Mouse (Mus musculus) thymus, postnatal 14 days (tissue): Measurements from ENCODE around the gene Cep170b.

Experiments
- DNase-seq: peaks from one replicate; pipeline ENCODE4 v3.0.0; 2021

Gene Cep170b

GRCm38 (mm10) chr12:112702374-112703320 lies 17.6 kb upstream of the Cep170b start:
- DNase-seq = no peak

DNA sequence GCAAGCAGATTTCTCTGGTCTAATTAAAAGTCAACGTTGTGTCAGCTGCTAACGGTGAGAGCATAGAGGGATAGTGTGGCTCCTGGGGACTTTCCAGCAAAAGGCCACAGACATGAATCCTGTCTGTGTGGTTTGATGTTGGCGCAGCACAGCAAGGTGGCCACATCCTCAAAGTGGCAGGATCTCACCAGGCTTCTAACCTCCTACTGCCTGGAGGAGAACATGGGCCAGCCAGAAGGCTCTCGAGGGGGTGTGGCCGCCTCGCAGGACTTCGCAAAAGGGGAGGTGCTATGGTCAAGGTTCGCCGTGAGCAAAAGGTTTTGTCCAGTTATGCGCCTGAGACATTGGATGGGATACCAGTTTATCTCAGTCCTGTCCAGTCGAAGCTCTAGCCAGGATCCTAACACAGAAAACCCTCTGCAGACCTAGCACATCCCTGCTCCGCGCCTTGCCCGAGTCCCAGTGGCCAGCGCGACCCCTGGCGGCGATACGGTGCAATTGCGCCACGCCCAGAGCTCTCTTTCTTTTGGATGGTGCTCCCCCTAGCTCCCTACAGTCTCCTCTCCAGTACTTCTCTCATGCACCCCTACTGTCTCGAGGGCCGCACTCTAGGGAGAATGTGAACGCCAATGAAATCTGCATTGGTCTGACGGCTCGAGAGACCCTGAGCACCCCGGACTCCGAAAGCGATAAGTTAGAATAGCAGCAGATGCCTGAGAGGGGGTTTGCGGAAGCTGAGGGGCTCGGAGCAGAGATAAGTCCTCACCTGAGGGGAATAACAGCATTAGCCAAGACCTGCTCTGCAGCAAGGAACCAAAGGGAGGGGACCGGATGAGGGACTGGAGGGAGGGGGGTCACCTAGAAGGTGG lies 13.3 kb upstream of the Cep170b start:
- DNase-seq = peak; percentile 90

GRCm38 (mm10) chr12:112707573-112707869 lies 12.7 kb upstream of the Cep170b start:
- DNase-seq = no peak

DNA sequence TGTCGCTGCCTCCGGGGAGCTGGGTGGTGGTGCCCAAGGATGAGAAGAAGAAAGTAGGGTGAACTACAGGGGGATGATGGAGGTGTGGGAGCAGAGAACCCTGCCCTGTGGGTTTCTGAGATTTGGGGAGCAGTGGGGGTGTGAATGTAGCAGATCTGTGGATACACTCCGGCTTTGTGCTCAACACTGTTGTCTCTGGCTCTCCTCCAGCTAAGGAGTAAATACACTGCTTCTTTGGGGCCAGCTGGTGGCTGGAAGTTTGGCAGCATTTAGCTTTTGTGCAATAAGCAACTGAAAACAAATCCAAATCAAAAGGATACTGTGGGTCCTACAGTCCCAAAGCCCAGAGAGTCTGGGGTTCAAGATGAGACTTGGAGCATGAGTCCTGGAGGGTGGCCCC lies 6.3 kb upstream of the Cep170b start:
- DNase-seq = no peak

GRCm38 (mm10) chr12:112717140-112717539 lies 3.1 kb upstream of the Cep170b start:
- peak; percentile 74 for DNase-seq

GRCm38 (mm10) chr12:112718995-112719394 lies 1.3 kb upstream of the Cep170b start:
- DNase-seq = no peak

DNA sequence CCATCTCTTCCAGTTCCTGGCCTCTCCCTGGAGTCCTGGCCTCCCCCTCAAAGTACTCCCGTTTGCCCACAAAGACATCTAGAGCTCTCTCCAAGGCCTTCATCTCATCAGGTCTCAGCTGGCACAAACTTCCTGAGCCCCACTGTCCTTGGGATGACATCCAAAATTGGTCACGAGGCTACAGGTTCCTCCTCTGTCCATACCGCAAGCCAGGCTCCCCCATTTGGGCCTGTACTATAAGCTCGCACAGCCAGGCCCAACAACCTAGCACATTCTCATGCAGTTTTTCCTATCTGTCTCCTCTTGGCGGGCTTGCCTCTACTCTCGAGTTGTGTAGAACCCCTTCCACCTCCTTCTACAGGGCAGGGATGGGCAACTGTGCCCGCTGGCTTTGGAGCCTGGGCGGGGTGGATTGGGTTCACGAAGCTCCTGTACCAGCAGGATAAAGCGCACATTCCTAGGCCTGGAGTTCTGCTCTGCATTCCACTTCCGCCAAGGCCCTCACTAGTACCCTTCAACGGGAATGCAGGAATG lies 702 bp downstream of the Cep170b start:
- DNase-seq = no peak

DNA sequence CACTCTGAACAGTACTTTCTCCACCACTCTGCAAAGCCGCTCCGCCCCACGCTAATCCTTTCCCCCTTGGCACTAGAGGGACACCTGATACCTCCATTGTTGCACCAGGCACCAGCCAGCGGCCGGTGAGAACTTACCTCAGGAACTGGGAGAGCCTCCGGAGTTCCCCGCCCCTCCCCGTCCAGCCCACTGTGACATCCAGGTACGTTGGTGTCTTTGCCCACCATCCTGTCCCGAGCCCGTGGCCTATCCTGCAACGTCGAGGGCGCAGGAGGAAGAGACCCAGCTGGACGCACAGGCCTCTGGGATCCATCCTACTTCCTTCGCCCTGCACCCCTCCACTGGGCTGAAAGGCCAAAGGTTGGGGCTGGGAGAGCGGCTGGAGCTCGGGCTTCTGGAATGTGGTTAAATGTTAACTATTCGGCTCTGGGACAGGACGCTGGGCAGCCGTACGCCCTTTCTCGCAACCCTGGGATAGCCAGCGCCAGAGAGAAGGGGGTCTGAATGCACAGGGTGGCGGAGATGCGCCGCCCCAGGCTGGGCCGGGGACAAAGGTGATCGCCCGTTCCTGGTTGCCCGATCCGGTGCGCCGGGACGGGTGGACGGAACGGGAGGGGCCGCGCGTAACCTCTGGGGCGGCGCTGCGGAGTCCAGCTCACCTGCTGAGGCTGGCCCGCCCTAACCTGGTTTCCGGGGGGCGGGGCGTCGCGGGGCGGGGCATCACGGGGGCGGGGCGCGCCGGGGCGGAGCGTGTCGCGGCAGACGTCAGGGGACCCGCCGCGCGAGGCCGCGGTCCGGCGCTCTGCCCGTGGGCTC lies 1.4 kb downstream of the Cep170b start:
- DNase-seq = peak; percentile 66

GRCm38 (mm10) chr12:112722240-112723027 lies 2.2 kb downstream of the Cep170b start:
- peak; percentile 33 for DNase-seq

DNA sequence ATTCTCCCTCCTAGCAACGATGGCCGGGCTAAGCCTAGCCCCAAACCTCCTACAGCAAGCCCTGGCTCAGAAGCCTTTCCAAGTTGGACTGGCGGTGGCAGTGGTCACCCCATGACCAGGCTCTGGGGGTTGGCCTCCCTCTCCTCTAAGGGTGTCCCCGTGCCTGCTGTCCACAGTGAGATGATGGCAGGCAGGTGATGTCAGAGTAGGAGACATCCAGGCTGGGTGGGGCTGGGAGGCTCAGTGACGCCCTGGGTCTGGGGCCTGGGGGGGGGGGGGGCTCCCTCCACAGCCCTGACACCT lies 2.7 kb downstream of the Cep170b start:
- DNase-seq = no peak

GRCm38 (mm10) chr12:112723445-112723844 lies 3.2 kb downstream of the Cep170b start:
- DNase-seq = no peak

DNA sequence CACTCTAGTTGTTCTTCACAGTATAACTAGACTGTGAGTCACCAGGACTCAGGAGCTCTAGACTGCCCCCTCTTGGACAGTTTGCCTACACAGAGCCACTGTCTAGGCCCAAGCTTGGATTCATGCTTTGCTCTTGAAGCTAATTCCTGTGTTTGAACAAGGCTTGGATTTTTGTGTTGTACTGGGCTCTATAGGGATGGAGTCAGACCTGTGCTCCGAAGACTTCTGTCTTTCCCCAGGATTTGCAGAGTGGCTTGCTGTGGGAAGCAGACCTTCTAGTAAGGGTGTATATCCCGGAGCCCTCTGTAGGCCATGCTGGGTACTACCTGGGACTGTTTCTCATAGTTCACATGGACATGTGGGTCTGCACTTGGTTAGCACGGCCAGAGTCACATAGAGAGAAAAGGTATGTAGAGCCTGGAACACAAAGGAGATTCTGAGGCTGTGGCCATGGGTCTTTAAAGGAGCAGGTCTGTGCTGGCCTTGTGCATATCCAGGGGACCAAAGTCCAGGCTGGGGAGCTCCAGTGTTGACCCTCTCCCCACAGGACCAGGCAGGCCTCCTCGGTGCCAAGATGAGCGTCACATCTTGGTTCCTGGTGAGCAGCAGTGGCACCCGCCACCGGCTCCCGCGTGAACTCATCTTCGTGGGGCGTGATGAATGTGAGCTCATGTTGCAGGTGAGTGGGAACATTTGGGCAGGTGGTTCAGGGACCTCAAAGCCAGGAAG lies 4.0 kb downstream of the Cep170b start:
- peak; percentile 80 for DNase-seq

DNA sequence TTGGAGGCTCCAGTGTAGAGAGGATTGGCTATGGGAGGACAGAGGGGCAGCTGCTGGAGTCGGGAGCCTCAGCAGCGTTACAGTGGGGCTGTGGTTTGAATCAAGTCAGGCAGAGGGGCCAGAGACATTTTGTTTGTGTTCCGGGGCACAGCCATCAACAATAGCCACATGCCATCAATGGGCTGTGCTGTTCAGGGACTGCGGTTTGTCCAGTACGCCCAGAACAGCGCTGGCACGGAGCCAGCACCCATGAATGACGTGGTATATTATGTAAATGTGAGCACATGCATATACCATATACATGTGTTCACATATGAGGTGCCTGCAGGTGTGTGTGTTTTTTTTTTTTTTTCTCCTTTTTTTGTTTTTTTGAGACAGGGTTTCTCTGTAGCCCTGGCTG lies 7.5 kb downstream of the Cep170b start:
- no peak for DNase-seq

GRCm38 (mm10) chr12:112730808-112731207 lies 10.6 kb downstream of the Cep170b start:
- DNase-seq = no peak

GRCm38 (mm10) chr12:112732591-112732990 lies 12.3 kb downstream of the Cep170b start:
- DNase-seq = no peak

DNA sequence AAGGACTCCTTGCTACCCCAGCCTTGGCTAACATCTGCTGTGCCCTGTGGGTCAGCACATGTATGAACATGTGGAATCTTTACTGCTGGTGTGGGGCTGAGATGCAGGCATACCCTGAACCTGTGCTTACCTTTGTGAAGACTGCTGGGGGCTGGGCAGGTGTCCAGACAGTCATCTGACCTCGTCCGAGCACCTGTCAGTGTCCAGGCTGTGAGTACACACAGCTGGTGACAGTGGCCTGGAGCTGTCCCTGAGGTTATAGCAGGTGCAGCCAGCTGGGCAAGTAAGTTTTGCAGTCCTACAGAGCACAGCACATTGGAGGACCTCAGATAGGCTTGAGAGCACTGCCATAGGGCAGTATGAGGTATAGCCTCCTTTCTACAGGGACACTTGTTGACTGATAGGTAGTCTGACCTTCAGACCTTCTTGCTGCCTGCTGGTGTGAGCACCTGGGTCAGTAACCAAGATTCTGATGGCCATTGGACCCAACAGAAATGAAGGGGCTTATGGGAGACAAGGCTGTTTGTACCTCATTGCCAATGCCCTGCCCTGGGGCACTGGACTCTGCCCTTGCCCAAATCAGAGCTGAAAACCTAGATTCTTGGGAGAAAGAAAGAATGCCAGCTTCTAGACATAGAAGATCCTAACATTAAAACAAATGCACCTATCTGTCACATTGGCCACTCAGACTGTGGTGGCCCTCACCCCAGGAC lies 14.0 kb downstream of the Cep170b start:
- no peak for DNase-seq

DNA sequence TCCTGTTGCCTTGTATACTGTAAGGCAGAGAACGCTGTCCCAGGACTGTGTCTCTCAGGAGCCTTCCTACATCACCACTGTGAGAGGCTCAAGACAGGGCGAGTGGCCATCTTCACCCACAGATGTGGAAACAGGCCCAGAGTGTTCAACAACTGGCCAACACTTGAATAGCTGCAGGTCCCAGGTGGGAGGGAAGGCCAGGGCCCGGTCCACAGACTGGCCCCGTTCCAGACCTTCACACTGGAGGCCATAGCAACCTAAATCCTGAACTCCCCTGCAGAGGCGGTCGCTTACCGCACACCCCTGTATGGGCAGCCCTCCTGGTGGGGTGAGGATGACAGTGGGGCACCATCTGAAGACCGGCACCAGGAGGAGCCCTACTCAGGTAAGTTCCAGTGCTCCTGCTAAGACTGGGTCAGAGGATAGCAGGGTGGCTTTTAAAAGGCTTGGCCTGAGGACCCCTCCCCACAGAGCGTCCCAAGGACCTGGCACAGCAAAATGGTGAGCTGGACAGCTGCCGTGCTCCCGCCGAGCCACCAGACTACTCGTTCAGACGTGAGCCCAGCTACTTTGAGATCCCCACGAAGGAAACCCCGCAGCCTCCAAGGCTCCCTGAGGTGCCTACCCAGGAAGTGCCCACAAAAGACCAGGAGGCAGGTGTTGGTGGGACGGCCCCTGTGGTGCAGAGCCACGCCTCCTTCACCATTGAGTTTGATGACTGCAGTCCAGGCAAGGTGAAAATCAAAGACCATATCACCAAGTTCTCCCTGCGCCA lies 14.8 kb downstream of the Cep170b start:
- DNase-seq = no peak

GRCm38 (mm10) chr12:112735896-112736635 lies 15.8 kb downstream of the Cep170b start:
- DNase-seq = no peak

DNA sequence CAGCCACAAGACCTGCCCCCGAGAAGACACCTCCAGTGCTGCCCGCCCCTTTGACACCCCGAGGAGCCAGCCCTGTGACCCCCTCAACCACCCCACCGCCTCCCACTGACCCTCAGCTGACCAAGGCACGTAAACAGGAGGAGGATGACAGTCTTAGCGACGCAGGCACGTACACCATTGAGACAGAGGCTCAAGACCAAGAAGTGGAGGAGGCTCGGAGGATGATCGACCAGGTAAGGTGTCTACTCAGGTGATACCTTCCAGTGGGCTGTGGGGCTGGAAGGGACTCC lies 16.3 kb downstream of the Cep170b start:
- no peak for DNase-seq
